Mouse (Mus musculus) v-Abl transformed pro-B cells (cell line): ENCODE data around the gene Ndufs4.

Experiments used
- in situ Hi-C, 2 experiments: fragments of 400-800 bp; cut with MboI; formaldehyde crosslinking; loops; one replicate each; pipeline ENCODE4 v1.15.1; 2025; ENCODE audit not compliant: unreplicated experiment in 2 of 2

Gene Ndufs4

GRCm38 (mm10) chr13:114388211-114388965, at the start of gene Ndufs4:
TSS of gene Ndufs4 (minus strand) at chr13:114388258.
- in situ Hi-C loops = loop anchor here (25.0 kb wide), 2 partner anchors 424 to 1126 kb away; partner anchors contain the start of gene Mocs2 (in 1 of the 2)

GRCm38 (mm10) chr13:114432491-114432890, 44.4 kb upstream of the Ndufs4 start:
- in situ Hi-C loops = no loop called here

- in situ Hi-C loops = no loop called here
Measured at GRCm38 (mm10) chr13:114425230-114425629, 37.2 kb upstream of the Ndufs4 start.

- in situ Hi-C loops = no loop called here
Measured at GRCm38 (mm10) chr13:114420235-114420634, 32.2 kb upstream of the Ndufs4 start.

- in situ Hi-C loops = no loop called here
Measured at GRCm38 (mm10) chr13:114419364-114419763, 31.3 kb upstream of the Ndufs4 start.

- in situ Hi-C loops = no loop called here
Measured at GRCm38 (mm10) chr13:114412326-114412725, 24.3 kb upstream of the Ndufs4 start.

- in situ Hi-C loops = no loop called here
Measured at GRCm38 (mm10) chr13:114406866-114407265, 18.8 kb upstream of the Ndufs4 start.

GRCm38 (mm10) chr13:114406424-114406823, 18.4 kb upstream of the Ndufs4 start:
- in situ Hi-C loops = no loop called here

GRCm38 (mm10) chr13:114405100-114405715, 17.1 kb upstream of the Ndufs4 start:
- in situ Hi-C loops = no loop called here

- in situ Hi-C loops = loop anchor here (25.0 kb wide), 2 partner anchors 413 to 1137 kb away; partner anchors contain the start of gene Mocs2 (in 1 of the 2)
Measured at GRCm38 (mm10) chr13:114398906-114399305, 10.8 kb upstream of the Ndufs4 start.

GRCm38 (mm10) chr13:114397281-114397680, 9.2 kb upstream of the Ndufs4 start:
- in situ Hi-C loops = loop anchor here (25.0 kb wide), 2 partner anchors 415 to 1135 kb away; partner anchors contain the start of gene Mocs2 (in 1 of the 2)

GRCm38 (mm10) chr13:114396863-114397262, 8.8 kb upstream of the Ndufs4 start:
- in situ Hi-C loops = loop anchor here (25.0 kb wide), 2 partner anchors 415 to 1135 kb away; partner anchors contain the start of gene Mocs2 (in 1 of the 2)

GRCm38 (mm10) chr13:114394784-114395183, 6.7 kb upstream of the Ndufs4 start:
- in situ Hi-C loops = loop anchor here (25.0 kb wide), 2 partner anchors 418 to 1132 kb away; partner anchors contain the start of gene Mocs2 (in 1 of the 2)

GRCm38 (mm10) chr13:114392501-114392900, 4.4 kb upstream of the Ndufs4 start:
- in situ Hi-C loops = loop anchor here (25.0 kb wide), 2 partner anchors 420 to 1130 kb away; partner anchors contain the start of gene Mocs2 (in 1 of the 2)

GRCm38 (mm10) chr13:114387521-114388171, 412 bp downstream of the Ndufs4 start:
- in situ Hi-C loops = loop anchor here (25.0 kb wide), 2 partner anchors 425 to 1125 kb away; partner anchors contain the start of gene Mocs2 (in 1 of the 2)

- in situ Hi-C loops = loop anchor here (25.0 kb wide), 2 partner anchors 425 to 1125 kb away; partner anchors contain the start of gene Mocs2 (in 1 of the 2)
Measured at GRCm38 (mm10) chr13:114387074-114387487, 977 bp downstream of the Ndufs4 start.

- in situ Hi-C loops = loop anchor here (25.0 kb wide), 2 partner anchors 436 to 1114 kb away; partner anchors contain the start of gene Mocs2 (in 1 of the 2)
Measured at GRCm38 (mm10) chr13:114376511-114376910, 11.5 kb downstream of the Ndufs4 start.

- in situ Hi-C loops = no loop called here
Measured at GRCm38 (mm10) chr13:114362086-114362485, 26.0 kb downstream of the Ndufs4 start.

GRCm38 (mm10) chr13:114351321-114351946, 36.6 kb downstream of the Ndufs4 start:
- in situ Hi-C loops = no loop called here
